Mouse (Mus musculus) bone marrow macrophage, adult 2 months (primary cell): ENCODE measurements around the gene Capn13.
"Not testable (repeated sequence)": the region's sequence is repeated elsewhere in the genome, so short reads cannot be mapped to it uniquely, and the experiment has no call there.

Experiments used
- CTCF ChIP-seq: IDR thresholded peaks from 2 replicates; pipeline ENCODE4 v1.5.1; 2012; ENCODE audit warnings: low read depth, mild to moderate bottlenecking, low read length, moderate library complexity
- POLR2A ChIP-seq: IDR thresholded peaks from 2 replicates; pipeline ENCODE4 v1.6.1; 2012; ENCODE audit warnings: mild to moderate bottlenecking, low read depth, low read length, borderline replicate concordance

- not testable (repeated sequence) for TF ChIP-seq CTCF, POLR2A
These were observed 141.4 kb downstream of the Capn13 start for GRCm38 (mm10) chr17:73259258-73259657.
